Mouse (Mus musculus) erythroblast, embryonic 14.5 days (primary cell): Measurements from ENCODE around the gene Olfr172. TPM values are rescaled to one million over a fixed set of nuclear protein-coding genes. Genes with fewer than 3 reads are reported as not detected.
A peak's percentile ranks its signal among the peaks of the same experiment; 100 is the strongest.

Source experiments
- H3K27me3 ChIP-seq: 2 replicates; pipeline ENCODE4 v1.6.1; 2012; ENCODE audit warnings: inconsistent platforms; ENCODE audit not compliant: control insufficient read depth
- H3K36me3 ChIP-seq: 2 replicates; pipeline ENCODE4 v1.6.1; 2012; ENCODE audit warnings: mild to moderate bottlenecking, inconsistent platforms; ENCODE audit not compliant: control insufficient read depth
- H3K4me1 ChIP-seq: 2 replicates; pipeline ENCODE4 v1.6.1; 2012; ENCODE audit warnings: inconsistent platforms; ENCODE audit not compliant: control insufficient read depth
- H3K4me3 ChIP-seq: replicated peaks from 2 replicates; pipeline ENCODE3; 2012; ENCODE audit warnings: moderate library complexity, mild to moderate bottlenecking, inconsistent platforms
- H3K9me3 ChIP-seq: 2 replicates; pipeline ENCODE4 v1.6.1; 2012; ENCODE audit warnings: low read length, inconsistent platforms, mixed read lengths; ENCODE audit not compliant: control insufficient read depth
- GATA1 ChIP-seq: IDR thresholded peaks from 2 replicates; pipeline ENCODE4 v1.6.1; 2012; ENCODE audit warnings: low read length, inconsistent platforms, mixed read lengths
- TAL1 ChIP-seq: IDR thresholded peaks from 3 replicates; pipeline ENCODE4 v1.6.1; 2012; ENCODE audit warnings: low read length, inconsistent platforms, mixed read lengths
- polyA plus RNA-seq: library from polyadenylated mRNA; stranded (reverse); fragments of >175 nt; gene quantifications from 2 replicates; pipeline ENCODE4 v1.2.3, GENCODE M21; 2012

Gene Olfr172
- 0.04 TPM in 1 of 2 replicates, not detected in the other for polyA plus RNA-seq

DNA sequence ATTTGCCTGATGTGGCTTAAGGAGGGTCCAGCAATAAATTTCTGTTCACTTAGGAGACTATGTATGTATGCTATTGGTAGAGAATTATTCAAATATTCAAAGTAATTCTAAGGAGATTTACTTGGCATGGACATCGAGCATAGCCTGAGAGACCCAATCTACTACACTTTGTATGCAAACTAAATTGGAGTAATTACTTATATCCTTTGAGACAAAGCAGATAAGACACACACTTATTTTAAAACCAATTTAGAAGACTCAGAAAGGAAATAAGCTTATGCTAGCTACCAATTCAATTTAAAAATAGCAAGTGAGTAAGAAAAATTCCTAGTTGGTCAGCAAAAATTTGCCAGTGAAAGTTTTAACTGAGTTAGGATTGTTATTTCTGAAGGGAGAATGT, at the start of gene Olfr172:
Olfr172 (minus strand) TSS at position 101 of the 400 bp plus-strand sequence.
- Histone ChIP-seq H3K36me3 (no peaks in the 10 kb centered on the region), H3K4me3 (no peak within 1 kb of the TSS), H3K9me3 (0 out of 2 replicates have a peak, but pooled peaks cover 2% of the 10 kb centered on the region), H3K27me3 (no peaks in the 10 kb centered on the region), H3K4me1 (no peaks in the 10 kb centered on the region)
- TF ChIP-seq GATA1 (no peak), TAL1 (no peak)

DNA sequence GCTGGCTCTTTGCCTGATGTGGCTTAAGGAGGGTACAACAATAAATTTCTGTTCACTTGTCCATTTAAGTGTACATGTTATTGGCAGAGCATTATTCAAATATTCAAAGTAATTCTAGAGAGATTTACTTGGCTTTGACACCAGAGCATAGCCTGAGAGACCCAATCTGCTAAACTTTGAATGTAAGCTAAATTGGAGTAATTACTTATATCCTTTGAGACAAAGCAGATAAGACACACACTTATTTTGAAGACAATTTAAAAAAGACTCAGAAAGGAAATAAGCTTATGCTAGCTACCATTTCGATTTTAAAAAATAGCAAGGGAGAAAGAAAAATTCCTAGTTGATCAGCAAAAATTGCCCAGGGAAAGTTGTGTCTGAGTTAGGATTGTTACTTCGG, 37.2 kb upstream of the Olfr172 start, which contains the start of gene Olfr173:
Olfr173 (minus strand) TSS at position 101 of the 400 bp plus-strand sequence.
- no peak for TF ChIP-seq GATA1
- TF ChIP-seq TAL1: no peak
- H3K27me3 ChIP-seq: no peaks in the 10 kb centered on the region
- H3K36me3 ChIP-seq: no peaks in the 10 kb centered on the region
- no peaks in the 10 kb centered on the region for H3K4me1 ChIP-seq
- no peak within 1 kb of the TSS for H3K4me3 ChIP-seq
- H3K9me3 ChIP-seq: no peaks in the 10 kb centered on the region

DNA sequence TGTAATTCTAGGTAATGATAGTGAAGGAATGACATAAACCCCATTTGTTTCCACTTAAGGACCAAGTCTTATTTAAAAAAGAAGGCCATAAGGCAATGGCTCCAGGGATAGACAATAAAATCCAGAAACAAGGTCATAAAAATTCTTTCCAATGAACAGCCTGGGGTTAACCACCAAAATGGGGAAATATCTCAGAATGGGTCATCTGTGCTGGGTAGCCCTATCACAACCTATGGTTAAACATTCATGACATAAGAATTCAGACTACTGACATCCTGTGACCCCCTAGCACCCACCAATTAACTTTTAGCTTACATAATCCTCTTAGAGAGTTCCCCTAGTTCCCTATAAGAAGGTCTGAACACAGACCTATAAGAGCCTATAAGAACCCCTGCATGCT, 6.8 kb downstream of the Olfr172 start:
- Histone ChIP-seq H3K4me3 (no peak overlapping the region), H3K4me1 (peaks cover under 1% of the 10 kb centered on the region; the same call in 1 of the 2 replicates), H3K9me3 (no peaks in the 10 kb centered on the region), H3K36me3 (no peaks in the 10 kb centered on the region), H3K27me3 (no peaks in the 10 kb centered on the region)
- no peak for TF ChIP-seq GATA1
- TF ChIP-seq TAL1: no peak

DNA sequence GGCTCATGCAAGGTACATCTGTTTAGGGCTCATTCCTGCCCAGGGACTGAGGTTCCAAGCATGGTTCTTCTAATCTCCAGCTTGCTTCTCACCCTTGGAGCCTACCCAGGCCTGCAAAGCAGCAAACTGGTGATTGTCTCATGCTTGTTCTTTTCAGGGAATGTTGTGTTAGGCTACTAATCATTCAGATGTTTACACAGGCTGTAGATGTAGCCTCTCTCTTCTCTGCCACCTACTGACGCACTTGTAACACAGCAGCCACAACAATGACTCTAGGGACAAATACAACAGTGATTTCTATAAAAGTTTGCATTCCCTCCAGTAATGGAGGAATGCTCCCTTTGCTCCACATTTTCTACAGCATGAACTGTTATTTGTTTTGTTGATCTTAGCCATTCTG, 11.7 kb downstream of the Olfr172 start:
- H3K36me3 ChIP-seq: no peaks in the 10 kb centered on the region
- TF ChIP-seq TAL1 (no peak), GATA1 (no peak)
- H3K9me3 ChIP-seq: no peaks in the 10 kb centered on the region
- peaks cover 11% of the 10 kb centered on the region for H3K4me1 ChIP-seq
- no peak overlapping the region for H3K4me3 ChIP-seq
- H3K27me3 ChIP-seq: no peaks in the 10 kb centered on the region

DNA sequence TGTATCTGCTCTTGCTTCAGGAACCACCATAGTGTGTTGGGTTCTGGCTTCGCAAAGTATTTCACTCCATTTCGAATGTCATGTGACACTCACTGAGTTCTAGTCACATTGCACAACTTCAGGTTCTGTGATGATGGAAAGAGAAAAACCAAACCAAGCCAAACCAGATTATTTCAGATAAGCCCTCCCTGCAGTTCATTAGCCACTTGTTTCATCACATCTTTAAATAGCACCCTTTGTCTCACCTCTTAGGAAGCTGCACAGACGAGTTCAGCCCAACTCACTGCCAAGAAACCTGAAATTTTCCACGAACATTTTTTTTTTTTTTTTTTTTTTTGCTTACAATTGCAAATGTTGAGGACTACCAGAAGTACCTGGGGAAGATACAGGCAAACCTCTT, 16.3 kb downstream of the Olfr172 start:
- H3K36me3 ChIP-seq: no peaks in the 10 kb centered on the region
- H3K4me3 ChIP-seq: no peak overlapping the region
- H3K27me3 ChIP-seq: no peaks in the 10 kb centered on the region
- no peaks in the 10 kb centered on the region for H3K9me3 ChIP-seq
- no peak for TF ChIP-seq TAL1
- no peak for TF ChIP-seq GATA1
- peaks cover 11% of the 10 kb centered on the region for H3K4me1 ChIP-seq

DNA sequence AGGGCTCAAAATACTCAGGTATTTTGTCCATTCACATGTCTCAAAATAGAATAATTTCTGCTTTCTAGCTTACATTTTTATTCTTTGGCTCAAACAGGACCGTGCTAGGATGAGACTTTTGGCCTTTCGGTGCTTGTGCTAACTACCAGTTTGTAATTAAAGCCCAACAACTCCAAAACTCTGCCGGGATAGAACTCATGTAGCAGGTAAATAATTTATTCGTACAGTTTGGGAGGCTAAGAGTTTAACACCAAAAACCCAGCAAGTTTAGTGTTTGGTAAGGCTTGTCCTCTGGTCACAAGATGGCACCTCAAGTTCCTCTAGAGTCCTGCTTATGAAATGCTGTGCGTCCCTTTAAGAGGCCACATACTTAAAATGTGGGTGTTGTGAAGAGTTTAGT, 22.2 kb downstream of the Olfr172 start:
- H3K4me3 ChIP-seq: no peak overlapping the region
- TF ChIP-seq GATA1: no peak
- no peak for TF ChIP-seq TAL1
- no peaks in the 10 kb centered on the region for H3K36me3 ChIP-seq
- no peaks in the 10 kb centered on the region for H3K27me3 ChIP-seq
- H3K4me1 ChIP-seq: peaks cover 9% of the 10 kb centered on the region
- no peaks in the 10 kb centered on the region for H3K9me3 ChIP-seq

DNA sequence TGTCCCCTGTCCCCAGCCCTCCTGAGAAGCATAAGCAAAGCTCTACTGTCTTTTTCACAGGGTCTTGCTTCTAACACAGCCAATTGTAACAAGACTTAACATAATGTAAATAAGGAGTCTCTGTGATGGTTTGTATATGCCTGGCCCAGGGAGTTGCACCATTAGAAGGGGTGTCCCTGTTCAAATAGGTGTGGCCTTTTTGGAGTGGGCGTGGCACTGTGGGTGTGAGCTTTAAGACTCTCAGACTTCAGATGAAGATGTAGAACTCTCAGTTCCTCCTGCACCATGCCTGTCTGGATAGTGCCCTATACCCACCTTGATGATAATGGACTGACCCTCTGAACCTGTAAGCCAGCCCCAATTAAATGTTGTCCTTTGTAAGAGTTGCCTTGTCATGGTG, 24.2 kb downstream of the Olfr172 start:
- Histone ChIP-seq H3K4me1 (peaks cover 9% of the 10 kb centered on the region), H3K36me3 (peaks cover 11% of the 10 kb centered on the region), H3K4me3 (no peak overlapping the region), H3K27me3 (no peaks in the 10 kb centered on the region), H3K9me3 (no peaks in the 10 kb centered on the region)
- TF ChIP-seq GATA1: no peak
- TF ChIP-seq TAL1: no peak

DNA sequence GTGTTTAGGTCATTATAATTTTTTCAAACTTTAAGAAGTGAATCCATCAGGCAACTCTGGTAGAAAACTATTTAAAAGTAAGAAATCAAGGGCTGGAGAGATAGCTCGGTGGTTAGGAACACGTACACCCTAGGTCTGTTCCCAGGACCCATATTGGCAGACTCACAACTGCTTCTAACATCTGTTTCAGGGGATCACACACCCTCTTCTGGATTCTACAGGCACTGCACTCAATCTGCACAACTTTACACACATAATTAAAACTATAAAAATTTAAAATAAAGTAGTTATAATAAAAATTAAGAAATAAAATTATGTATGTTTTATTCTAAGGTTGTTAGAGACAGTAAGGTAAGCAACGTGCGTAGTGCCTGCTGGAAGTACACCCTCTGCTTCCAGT, 24.8 kb downstream of the Olfr172 start:
- Histone ChIP-seq H3K9me3 (no peaks in the 10 kb centered on the region), H3K4me1 (peaks cover 9% of the 10 kb centered on the region), H3K4me3 (no peak overlapping the region), H3K27me3 (no peaks in the 10 kb centered on the region), H3K36me3 (peaks cover 15% of the 10 kb centered on the region)
- TF ChIP-seq TAL1 (no peak), GATA1 (no peak)

DNA sequence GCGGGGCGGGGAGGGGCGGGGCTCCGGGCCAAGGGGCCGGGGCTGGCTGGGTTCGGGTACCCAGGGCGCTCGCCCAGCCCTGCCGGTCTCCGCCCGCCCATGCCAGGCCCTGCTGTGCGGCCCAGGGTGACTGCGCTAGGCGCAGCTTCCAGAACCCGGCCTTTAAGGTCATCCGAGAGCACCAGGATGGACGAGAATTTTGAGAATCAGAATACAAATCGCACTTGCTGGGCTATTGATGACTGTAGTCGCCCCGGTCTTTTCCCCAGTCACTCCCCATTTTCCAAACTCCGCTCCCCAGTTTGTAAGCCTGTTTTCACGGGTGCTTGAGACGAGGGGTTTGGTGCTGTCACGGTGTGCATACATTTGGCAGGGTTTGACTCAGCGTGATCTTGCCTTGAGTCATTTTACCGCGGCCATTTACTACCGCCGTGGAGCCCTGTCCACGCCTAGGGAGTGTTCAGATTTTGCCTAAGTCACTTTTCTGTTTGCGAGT, 34.8 kb downstream of the Olfr172 start:
- Histone ChIP-seq H3K9me3 (no peaks in the 10 kb centered on the region), H3K27me3 (peaks cover 5% of the 10 kb centered on the region)

More for the DNA sequence above, 34.8 kb downstream of the Olfr172 start:
- H3K4me3 ChIP-seq: peak overlapping the region; percentile 87
- H3K36me3 ChIP-seq: peaks cover 38% of the 10 kb centered on the region
- no peak for TF ChIP-seq TAL1
- TF ChIP-seq GATA1: no peak
- H3K4me1 ChIP-seq: peaks cover 25% of the 10 kb centered on the region
